Mouse (Mus musculus) heart, postnatal 4 days (tissue): ENCODE measurements around the gene Akap8. TPM values are rescaled to one million over a fixed set of nuclear protein-coding genes. Genes with fewer than 3 reads are reported as not detected.

ENCODE experiments used
- DNase-seq: peaks from one replicate; pipeline ENCODE4 v3.0.0; 2021
- total RNA-seq, 2 experiments: library from RNA; stranded (reverse); gene quantifications; 2 replicates each; pipeline ENCODE4 v1.2.3; 2021

Gene Akap8
- total RNA-seq, 2 experiments from 2014 or later: 68.8 to 78.1 TPM

GRCm38 (mm10) chr17:32281611-32282310, 39.3 kb downstream of the Akap8 start:
- no peak for DNase-seq

- no peak for DNase-seq
Measured at GRCm38 (mm10) chr17:32281126-32281525, 39.9 kb downstream of the Akap8 start.

- DNase-seq: no peak
Measured at GRCm38 (mm10) chr17:32280575-32280974, 40.5 kb downstream of the Akap8 start.

- DNase-seq: no peak
Measured at GRCm38 (mm10) chr17:32277201-32277600, 43.8 kb downstream of the Akap8 start.

GRCm38 (mm10) chr17:32275568-32275967, 45.5 kb downstream of the Akap8 start:
- DNase-seq: no peak

GRCm38 (mm10) chr17:32269151-32269550, 51.9 kb downstream of the Akap8 start:
- no peak for DNase-seq

GRCm38 (mm10) chr17:32268540-32268960, 52.5 kb downstream of the Akap8 start:
- peak; percentile 31 for DNase-seq

- no peak for DNase-seq
Measured at GRCm38 (mm10) chr17:32268096-32268495, 52.9 kb downstream of the Akap8 start.

- DNase-seq: no peak
Measured at GRCm38 (mm10) chr17:32267617-32268016, 53.4 kb downstream of the Akap8 start.

- no peak for DNase-seq
Measured at GRCm38 (mm10) chr17:32263672-32264071, 57.4 kb downstream of the Akap8 start.

GRCm38 (mm10) chr17:32262831-32263559, 58.0 kb downstream of the Akap8 start:
- no peak for DNase-seq

GRCm38 (mm10) chr17:32258869-32259268, 62.2 kb downstream of the Akap8 start:
- DNase-seq: no peak

GRCm38 (mm10) chr17:32257944-32258343, 63.1 kb downstream of the Akap8 start:
- no peak for DNase-seq

- DNase-seq: no peak
Measured at GRCm38 (mm10) chr17:32257452-32257851, 63.6 kb downstream of the Akap8 start.

- DNase-seq: no peak
Measured at GRCm38 (mm10) chr17:32256896-32257295, 64.1 kb downstream of the Akap8 start.

Other genes starting within 250 kb of the Akap8 start
- gene Notch3, start 154.4 kb downstream of the Akap8 start, total RNA-seq: 10 to 100 TPM; 51.5 to 52.3 TPM
- gene Ephx3, start 131.7 kb downstream of the Akap8 start, total RNA-seq: under 1 TPM; 0.38 TPM
- 10 to 100 TPM; 80.4 to 81.7 TPM for gene Brd4, start 36.5 kb downstream of the Akap8 start, total RNA-seq
- 10 to 100 TPM; 57.4 to 57.8 TPM for gene Akap8l, start 29.4 kb upstream of the Akap8 start, total RNA-seq
- gene Wiz, start 68.2 kb upstream of the Akap8 start, total RNA-seq: 10 to 100 TPM; 33.7 to 34.6 TPM
- gene Rasal3, start 82.3 kb upstream of the Akap8 start, total RNA-seq: under 1 TPM; 0.52 to 0.67 TPM
- gene Pglyrp2, start 102.9 kb upstream of the Akap8 start, total RNA-seq: not detected
- gene Cyp4f39, start 131.5 kb upstream of the Akap8 start, total RNA-seq: under 1 TPM; 0.17 to 0.43 TPM
- 1 to 10 TPM; 8.0 to 9.1 TPM for gene Cyp4f17, start 184.8 kb upstream of the Akap8 start, total RNA-seq
- gene Cyp4f16, start 215.3 kb upstream of the Akap8 start, total RNA-seq: 10 to 100 TPM; 11.9 to 15.3 TPM